Mouse (Mus musculus): ENCODE data around the gene Col24a1.
"Not testable (repeated sequence)": the region's sequence is repeated elsewhere in the genome, so short reads cannot be mapped to it uniquely, and the experiment has no call there.

Gene Col24a1

DNA sequence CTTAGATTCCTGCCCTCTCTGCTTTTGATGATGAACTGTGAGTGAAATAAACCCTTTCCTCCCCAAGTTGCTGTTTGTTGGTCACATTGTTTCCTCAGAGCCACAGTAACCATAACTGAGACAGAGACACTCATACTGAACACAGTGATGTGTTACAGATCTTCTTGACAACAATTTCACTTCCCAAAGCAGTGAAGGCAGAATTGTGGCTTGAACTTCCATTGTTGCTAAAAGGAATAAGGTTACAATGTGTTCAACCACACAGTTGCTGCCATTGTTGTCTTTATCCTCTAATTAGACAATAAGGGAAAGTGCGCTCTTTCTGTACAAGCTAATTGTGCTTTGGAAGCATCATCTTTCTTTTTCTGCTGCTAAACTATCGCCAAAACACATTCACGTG is 61.7 kb downstream of the Col24a1 start:
- no peak for DNase-seq (ENCODE audit: low read depth, low spot score)

GRCm38 (mm10) chr3:145356865-145357487 is 64.7 kb downstream of the Col24a1 start:
- DNase-seq (ENCODE audit: low read depth, low spot score) = no peak

DNA sequence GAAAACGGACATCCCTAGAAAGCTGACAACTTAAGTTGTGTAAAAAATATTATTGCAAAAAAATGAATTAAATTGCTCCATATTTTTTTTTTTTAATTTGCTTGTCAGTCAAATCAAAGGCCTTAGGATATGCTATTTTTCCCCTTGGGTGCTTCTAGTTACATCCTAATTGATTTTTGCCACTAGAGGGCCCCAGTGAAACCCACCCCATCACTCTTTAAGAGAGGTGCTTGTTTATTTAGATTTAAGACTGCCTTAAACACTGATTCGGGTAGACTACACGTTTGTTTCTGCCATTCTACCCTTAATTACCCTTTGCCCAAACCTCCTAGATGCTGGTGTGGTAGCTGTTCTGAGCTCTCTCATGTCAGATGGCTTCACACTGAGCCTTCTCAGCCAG is 73.0 kb downstream of the Col24a1 start:
- no peak for DNase-seq (ENCODE audit: low read depth, low spot score)

GRCm38 (mm10) chr3:145367176-145367717 is 75.0 kb downstream of the Col24a1 start:
- DNase-seq (ENCODE audit: low read depth, low spot score) = no peak

DNA sequence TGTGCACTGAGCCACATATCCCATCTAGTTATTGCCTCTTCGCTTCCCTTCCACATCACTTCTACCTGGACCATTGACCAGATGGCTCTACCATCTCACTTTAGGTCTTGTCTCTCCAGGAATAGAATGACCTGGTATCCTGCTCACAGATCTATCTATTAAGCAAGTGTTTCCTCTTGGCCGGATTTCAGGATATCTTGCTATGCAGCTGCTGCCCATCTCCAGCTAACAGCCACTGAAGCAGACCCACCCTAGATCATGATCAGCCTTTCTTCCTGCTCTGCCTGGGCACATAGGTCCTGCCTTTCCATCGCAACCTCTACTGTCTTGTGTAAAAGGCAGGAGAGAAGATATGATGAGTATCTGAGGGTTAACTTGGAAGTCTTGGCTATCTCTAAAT is 84.0 kb downstream of the Col24a1 start:
- no peak for DNase-seq (ENCODE audit: low read depth, low spot score)

- no peak for DNase-seq (ENCODE audit: low read depth, low spot score)
Observed at GRCm38 (mm10) chr3:145383095-145383494, 90.8 kb downstream of the Col24a1 start.

DNA sequence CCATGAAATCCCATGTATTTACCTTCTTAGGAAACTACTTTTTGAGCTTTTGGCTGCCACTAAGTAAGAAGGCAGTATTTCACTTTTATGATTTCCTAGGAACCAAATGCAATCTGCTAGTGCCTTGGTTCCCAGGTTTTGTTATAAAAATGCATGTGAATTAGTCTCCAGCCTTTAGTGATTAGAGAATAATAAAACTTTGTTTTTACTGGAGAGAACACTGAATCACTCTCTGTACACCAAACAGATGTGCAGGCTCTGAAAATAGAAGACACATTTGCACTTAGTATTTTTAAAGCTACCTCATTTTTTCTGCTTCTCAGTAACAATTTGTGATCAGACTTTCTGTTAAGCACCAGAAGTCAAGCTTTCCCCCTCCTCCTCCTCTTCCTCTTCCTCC is 94.2 kb downstream of the Col24a1 start:
- DNase-seq (ENCODE audit: low read depth, low spot score) = no peak

DNA sequence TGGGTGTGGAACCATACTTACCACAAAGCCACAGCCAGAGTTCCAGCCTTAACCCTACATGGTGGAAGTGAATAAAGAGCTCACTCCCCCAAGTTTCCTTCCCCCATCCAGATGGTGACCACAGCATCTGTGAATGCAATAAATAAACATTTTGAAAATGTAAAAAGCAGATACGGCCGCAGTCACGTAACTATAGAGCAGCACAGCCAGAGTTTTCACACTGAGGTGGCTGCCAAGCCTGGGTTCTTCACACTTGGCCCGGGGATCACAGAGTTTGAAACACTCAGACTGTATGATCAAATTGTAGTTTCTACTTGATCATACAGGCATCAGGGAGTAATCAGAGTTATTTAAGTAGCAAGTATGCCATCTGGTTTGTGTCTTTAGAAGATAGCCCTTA is 98.4 kb downstream of the Col24a1 start:
- no peak for DNase-seq (ENCODE audit: low read depth, low spot score)

DNA sequence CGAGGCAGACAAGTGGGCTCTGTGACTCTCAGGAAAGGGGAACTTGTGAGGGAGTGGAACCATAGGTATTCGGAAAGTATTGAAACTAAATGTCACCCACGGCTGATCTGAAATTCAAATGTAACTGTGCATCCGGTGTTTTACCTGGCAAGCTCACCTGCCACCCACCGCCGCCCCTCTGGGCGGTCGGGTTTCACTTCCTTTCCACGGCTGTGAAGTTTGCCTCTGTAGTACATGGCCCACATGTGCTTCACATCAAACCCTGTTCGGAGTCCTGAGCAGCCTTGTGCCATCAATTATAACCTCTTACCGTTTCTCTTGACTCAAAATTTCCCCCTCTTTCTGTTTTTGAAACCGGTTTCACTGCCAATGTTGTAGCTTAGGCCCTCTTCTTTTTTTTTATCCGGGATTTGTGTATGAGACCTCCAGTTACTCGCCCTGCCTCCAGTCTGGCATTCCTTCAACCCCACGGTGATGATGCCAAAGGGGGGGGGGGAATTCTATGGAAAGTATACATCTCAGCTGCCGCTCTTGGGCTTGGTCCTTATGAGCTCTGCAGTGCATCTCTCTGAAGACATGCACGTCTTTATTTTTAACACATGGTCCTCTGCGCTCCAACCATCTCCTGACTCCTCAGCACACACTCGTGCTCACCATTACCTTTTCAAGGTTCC is 99.9 kb downstream of the Col24a1 start:
- no peak for DNase-seq (ENCODE audit: low read depth, low spot score)

- DNase-seq (ENCODE audit: low read depth, low spot score) = no peak
Observed at GRCm38 (mm10) chr3:145399173-145399572, 106.9 kb downstream of the Col24a1 start.

- DNase-seq (ENCODE audit: low read depth, low spot score) = no peak
Observed at GRCm38 (mm10) chr3:145402257-145402656, 110.0 kb downstream of the Col24a1 start.

DNA sequence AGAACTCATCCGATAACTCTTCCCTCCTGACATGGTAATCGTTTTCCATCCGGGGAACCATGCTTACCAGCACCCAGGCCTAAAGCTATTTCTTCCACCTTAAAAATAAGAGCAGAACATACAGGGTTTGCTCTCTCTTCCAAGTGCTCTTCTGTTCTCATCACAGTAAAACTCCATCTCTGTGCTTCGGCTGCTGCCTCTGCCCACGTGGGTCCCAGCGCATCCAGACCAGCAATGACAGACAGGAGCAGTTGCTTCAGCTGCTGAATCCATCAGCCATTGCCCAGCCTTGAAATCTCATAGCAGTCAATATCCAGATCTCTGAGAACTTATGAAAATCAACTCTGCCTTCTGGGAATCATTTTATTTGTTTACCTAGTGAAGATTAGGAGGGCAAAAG is 110.7 kb downstream of the Col24a1 start:
- DNase-seq (ENCODE audit: low read depth, low spot score) = no peak

DNA sequence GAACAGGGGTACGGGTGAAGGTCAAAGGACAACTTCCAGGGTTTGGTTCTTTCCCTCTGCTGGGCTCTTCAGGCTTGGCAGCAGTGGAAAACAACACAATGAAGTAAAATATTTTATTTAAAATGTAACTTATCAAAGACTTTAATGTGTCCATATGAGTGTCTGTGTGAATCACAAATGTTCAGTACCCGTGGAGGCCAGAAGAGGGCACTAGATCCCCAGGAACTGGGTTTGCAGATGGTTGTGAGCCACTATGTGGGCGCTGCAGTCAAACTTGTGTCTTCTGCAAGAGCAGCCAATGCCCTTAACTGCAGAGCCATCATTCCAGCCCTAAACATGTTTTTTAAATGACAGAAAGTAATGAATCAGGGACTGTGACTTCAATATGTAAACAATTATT is 115.8 kb downstream of the Col24a1 start:
- DNase-seq (ENCODE audit: low read depth, low spot score) = no peak

DNA sequence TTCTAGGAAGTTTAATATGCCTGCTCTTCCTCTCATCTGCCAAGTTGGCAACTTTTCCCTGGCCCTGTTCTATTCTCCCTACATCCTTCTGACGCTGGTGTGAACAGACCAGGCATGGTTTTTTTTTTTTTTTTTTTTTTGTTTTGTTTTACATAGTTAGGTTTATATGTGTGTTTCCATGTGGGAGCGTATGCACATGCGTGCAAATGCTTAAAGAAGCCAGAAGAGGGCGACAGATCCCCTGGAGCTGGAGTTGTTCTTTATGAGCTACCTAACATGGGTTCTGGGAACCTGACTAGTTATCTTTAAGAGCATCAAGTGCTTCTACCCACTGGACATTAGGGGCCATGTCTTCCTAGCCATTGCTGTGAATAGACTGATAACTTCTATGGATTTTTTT is 119.9 kb downstream of the Col24a1 start:
- no peak for DNase-seq (ENCODE audit: low read depth, low spot score)

- DNase-seq (ENCODE audit: low read depth, low spot score) = no peak
Observed at GRCm38 (mm10) chr3:145414362-145414761, 122.1 kb downstream of the Col24a1 start.

DNA sequence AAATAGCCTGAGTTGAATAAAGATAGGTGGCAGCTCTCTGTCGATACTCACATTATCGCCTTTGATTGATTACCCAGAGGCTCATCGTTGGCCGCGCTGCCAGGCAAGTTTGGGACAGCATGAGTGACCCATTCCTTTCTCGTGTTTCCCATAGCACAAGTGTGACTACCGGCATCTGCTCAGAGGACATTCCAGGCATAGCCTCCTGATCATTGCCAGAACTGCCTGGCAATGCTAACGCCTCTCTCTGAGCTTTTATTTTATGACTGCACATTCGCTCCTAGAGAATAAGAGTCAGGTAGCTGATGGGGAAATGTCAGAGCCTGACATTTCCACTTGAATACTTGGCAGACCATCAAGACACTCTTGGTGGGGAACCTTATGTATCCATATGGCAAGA is 125.5 kb downstream of the Col24a1 start:
- no peak for DNase-seq (ENCODE audit: low read depth, low spot score)

- no peak for DNase-seq (ENCODE audit: low read depth, low spot score)
Observed at GRCm38 (mm10) chr3:145420421-145420820, 128.1 kb downstream of the Col24a1 start.

GRCm38 (mm10) chr3:145422044-145422443 is 129.8 kb downstream of the Col24a1 start:
- no peak for DNase-seq (ENCODE audit: low read depth, low spot score)

GRCm38 (mm10) chr3:145438352-145438751 is 146.1 kb downstream of the Col24a1 start:
- no peak for DNase-seq (ENCODE audit: low read depth, low spot score)

- no peak for DNase-seq (ENCODE audit: low read depth, low spot score)
Observed at GRCm38 (mm10) chr3:145439086-145439485, 146.8 kb downstream of the Col24a1 start.

DNA sequence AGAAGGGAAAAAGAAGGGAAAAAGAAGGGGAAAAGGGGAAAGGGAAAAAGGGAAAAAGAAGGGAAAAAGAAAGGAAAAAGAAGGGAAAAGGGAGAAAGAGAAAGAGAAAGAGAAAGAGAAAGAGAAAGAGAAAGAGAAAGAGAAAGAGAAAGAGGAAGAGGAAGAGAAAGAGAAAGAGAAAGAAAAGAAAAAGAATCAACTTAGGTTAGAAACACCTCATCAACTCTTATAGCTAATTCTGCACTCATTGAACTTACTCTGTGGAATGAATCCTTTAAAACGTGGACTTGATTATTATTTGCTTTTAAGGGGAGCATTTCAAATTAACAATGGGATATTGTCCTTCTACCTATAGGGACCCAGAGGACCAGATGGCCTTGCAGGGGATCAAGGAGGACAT is 148.7 kb downstream of the Col24a1 start:
- DNase-seq (ENCODE audit: low read depth, low spot score) = no peak

DNA sequence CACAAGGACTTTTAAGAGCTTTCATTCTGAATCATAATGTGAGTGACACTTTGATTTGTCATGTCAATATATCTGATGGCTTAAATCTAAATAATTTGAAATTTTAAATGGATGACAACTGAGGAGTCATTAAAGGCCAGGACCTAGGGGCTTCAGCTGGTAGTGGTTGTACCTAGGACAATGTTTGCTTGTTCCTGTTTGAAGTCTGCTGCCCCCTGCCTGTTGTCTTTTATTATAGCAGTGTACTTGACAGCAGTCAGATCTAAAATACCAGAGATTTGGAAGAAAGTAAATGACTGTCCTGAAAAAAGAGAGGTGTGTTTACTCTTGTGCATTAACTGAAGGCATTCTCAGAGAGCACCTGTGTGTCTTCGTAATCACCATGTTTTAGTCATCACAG is 150.0 kb downstream of the Col24a1 start:
- peak; percentile 13 for DNase-seq (ENCODE audit: low read depth, low spot score)

- DNase-seq (ENCODE audit: low read depth, low spot score) = not testable (repeated sequence)
Observed at GRCm38 (mm10) chr3:145443167-145443566, 150.9 kb downstream of the Col24a1 start.
